Mouse (Mus musculus): ENCODE measurements at regions not wholly inside any gene's neighbourhood (a gene's known extent, or its start where the extent isn't known, plus 50 kb on each side); places are given as distances from the start of the nearest gene placed in this dataset.

DNA sequence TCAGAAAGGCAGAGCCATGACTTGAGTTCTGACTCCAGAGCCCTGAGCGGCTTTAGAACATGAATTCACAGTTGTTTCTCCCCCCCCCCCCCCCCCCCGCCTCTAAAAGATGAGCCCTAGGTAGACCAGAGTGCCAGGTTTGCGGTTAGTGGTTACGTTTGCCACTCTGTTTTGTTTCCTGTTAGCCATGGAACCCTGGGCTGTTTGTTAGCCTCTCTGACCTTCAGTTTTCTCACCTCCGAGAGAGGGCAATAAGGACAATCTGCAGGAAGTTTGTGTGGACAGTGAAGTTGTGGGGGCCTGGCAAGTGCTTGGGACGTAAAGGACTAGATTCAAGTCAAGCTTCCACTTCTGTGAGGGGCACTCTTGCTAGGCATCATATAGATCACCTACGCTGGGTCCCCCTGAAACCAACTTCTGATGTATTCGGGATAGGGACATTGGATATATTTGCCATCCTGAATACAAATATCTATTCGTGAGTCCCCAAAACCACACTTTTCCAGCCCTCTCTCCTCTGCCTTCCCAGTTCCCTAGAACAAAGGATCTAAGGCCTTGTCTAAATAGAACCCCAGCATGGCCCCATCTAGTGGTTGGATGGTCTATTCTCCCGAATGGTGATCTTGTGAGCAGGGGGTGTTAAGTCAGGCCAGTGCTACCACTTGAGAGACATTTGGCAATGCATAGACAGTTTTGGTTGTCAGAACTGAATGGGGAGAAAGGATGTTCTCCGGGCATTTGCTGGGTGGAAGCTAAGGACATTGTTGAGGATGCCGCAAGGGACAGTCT, 145.4 kb upstream of the Tle3 start:
- no peak for DNase-seq (ENCODE audit: low spot score in 2 of 2)

DNA sequence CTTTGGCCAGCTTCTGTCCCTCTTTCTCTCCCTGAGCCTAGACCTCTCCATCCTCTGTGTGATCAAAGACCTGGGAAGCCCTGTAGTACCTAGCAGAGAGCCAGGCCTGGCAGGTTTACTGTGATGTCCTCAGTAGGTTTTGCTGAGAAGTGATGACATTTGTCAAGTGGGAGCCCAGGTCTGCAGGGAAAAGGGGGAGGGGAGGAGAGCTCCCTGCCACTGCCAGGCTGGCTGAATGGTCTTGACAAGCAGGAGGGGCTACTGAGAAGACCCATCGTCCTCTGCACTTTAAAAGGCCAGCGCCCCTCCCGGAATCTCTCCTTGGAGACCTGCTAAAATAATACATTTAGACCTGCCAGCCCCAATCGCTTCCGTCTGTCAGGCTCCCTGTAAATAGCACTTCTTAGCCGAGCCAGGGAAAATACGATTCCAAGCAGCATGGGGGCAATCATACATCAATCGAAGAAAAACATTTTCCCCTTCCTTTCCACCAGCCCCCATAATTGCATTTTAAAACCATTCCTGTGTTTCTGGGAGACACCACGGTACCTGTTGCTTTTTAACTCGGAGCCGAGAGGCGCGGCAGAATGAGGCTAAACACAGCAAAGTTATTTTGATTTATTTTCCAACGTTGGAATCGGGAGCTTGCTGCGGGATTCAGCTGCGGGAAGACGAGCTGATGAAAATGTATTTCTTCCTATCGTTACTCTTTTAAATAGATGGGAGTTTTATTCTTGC, 144.5 kb upstream of the Tle3 start:
- no peak for DNase-seq (ENCODE audit: low spot score in 2 of 2)

DNA sequence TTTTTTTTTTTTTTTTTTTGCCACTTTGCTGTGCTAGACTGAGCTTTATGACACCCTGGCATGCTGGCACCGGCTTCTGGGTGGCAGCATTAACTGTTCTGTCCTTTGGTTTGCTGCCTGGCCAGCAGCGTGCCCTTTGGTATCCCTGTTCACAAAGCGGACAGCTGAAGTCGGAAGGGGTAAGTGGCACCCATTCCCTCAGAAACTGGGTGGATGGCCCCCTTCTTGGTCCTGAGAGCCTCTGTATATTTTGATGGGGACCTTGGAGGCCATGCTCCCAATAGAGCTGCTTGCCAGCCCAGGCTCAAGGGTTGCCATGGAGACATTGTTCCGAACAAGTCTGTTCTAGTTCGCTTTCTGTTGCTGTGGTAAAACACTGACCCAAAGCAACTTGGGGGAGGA, 143.9 kb upstream of the Tle3 start:
- no peak for DNase-seq (ENCODE audit: low spot score in 2 of 2)

DNA sequence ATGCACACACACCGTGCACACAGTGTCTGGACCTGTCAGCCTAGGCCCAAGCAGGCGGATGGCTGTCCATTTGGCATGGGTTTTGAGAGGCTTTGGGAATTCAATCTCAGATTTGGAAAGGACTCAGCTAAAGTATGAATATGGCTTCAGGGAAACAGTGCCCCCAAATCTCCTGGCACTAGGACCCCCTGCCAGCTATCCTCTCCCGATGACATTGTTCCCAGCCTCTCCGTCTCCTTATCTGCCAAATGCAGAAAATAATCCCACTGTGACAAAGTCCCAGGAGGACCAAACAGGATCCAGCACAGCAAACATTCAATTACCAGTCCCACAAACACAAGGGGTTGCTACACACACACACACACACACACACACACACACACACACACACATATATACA, 141.9 kb upstream of the Tle3 start:
- DNase-seq (ENCODE audit: low spot score in 2 of 2), result no peak

DNA sequence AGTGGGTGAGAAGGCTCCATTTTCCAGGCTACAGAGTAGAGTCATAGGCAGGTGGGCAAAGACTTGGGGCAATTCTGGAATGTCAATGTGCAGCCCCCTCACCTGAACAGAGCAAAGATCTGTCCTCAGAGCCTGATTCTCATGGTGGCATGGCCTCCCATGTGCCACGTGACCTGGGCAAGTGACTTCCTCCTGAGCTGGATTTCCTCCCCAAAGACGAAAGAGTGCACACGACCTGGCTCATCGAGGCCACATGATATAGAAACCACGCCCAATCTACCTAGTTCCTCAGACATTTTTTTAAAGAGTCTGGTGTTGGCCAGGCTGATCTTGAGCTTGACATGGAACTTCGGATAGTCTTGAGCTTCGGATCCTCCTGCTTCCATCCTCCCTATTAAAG, 139.5 kb upstream of the Tle3 start:
- DNase-seq (ENCODE audit: low spot score in 2 of 2), result no peak

DNA sequence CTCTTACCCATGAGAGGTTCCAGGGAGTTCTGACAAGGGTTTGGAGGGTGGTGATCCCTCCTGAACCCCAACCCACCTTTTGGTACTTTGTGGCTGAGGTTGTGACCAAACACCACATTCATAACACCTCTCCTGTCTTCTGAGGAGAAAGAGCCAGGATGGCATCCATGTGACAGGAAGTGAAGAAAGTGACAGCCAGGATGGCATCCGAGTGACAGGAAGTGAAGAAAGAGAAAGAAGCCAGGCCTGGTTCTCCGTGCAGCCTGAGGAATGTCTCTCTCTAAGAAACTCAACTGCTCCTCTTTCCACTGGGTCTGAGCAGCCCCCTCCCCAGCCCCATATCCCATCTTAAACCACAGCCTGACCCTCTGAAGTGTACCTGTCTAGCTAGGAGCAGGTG, 138.9 kb upstream of the Tle3 start:
- no peak for DNase-seq (ENCODE audit: low spot score in 2 of 2)

DNA sequence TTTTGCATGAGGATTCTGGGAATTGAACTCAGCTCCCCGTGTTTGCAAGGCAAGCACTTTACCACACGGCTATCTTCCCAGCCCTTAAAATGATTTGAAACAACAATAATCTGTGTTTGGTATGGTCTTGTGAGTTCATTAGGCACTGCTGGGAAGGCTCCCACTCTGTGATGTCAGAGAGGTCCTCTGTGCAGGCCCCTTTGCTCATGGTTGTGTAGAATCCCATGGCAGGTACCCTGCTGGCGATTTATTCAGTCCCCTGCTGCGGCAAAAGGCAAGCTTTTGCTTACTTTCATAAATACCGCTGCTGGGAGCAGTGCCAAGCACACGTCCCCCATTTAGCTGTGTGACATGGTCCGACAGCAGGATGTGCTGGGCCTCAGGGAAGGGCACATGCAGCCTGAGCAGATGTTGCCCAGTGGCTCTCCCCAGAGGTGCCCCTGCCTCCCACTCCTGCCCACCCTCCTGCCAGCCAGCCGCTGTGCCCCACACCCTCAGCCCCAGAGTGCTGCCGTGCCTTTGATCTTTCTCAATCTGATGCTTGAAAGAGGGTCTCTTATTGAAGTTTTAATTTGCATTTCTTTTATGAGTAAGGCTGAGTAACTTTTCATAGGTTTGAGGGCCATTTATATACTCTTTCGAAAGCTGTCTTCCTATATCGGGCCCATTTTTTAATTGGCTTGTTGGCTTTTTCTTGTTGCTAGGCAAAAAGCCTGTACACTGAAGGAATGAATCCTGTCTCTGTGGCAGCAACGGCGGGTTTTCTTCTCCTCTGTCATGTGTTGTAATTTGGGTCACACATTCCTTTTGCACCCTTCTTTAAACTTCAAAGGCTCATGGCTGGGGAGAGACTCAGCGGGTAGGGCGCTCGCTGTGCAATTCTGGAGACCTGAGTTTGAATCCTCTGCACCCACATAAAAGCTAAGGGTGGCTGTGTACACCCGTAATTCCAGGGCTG, 136.2 kb upstream of the Tle3 start:
- DNase-seq (ENCODE audit: low spot score in 2 of 2), result no peak

DNA sequence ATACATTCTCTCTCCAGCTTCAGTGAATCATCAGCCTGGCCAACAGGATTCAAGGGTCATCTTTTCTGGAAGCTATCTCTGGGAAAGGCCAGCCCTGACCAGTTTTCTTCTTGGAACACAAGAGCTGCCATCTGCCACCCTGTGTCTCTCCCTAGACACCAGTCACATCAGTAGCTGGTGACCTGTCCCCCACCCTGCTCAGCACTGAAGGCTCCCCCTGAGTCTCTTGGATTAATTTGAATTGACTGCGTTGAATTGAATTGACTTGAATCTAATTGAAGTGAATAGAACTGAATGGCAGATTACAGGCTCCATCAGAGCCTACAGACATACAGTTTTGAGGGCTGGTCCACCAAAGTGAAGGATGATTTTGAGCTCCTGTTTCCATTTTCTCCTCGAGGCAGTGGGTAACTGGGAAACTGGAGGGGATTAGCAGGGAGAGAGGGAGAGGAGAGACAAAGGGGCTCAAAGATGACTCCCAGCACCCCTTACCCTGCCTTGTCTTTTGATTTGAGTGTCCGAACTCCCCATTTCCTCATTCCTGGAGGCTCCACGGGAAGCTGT, 133.4 kb upstream of the Tle3 start:
- no peak for DNase-seq (ENCODE audit: low spot score in 2 of 2)

DNA sequence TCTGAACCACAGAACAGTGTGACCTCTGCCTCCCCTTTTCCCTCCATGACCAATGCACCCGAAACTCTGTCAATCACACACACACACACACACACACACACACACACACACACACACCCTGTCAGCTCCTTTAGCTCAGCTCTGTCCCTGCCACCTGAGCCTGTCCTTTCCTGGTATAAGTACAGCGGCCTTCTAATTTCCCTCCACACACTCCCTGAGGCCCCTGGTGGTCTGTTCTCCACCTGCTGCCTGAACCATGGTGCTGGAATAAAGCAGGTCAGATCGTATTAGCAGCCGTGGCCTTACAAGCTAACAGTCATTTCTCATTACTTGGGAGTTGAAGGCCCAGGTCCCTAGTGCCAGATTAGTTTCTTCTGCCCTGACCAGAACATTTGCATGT, 132.8 kb upstream of the Tle3 start:
- DNase-seq (ENCODE audit: low spot score in 2 of 2), result no peak

DNA sequence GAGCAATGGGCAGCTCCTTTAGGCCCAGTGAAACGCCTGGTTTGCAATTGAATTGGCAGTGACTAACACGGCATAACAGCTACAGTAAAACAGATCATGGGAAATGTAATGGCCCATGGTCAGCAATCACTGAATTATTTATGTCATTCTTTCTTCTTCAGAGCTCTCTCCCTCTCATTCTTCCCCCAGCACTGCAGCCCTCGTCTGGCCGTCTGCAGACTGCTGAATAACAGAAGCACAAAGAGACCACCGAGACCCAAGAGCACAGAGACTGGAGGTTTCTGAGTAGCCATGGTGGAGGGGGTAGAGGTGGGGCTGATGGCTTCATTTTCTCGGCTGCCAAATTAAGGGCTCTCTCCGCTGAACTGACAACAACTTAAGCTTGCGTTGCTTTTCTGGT, 130.7 kb upstream of the Tle3 start:
- no peak for DNase-seq (ENCODE audit: low spot score in 2 of 2)

DNA sequence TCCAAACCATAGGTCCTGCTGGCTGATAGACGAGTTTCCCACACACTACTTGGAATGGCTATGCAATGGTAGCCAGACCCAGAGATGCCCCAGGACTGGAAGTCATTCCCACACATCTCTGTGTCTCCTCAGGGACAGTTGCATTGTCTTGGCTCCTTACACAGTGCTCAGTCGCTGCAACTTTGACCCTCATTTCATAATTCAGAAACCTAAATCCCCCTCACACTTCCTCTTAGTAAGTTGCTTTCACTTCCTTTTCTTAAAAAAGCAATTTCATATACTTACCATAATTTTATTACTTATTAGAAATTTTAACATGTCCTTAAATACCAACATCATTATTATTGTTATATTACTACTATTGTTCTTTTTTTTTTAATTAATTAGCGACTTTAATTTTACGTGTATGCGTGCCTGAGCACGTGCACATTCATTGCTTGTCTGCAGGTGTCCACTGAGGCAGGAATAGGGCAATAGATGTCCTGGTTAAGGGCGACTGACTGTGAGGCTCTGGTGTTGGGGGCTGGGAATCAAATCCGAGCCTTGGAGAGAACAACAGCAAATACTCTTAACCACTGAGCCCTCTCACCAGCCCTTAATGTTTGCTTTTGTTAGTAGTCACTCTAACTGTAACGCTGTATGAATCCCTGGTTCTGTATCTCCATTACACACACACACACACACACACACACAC, 129.9 kb upstream of the Tle3 start:
- DNase-seq (ENCODE audit: low spot score in 2 of 2), result no peak

DNA sequence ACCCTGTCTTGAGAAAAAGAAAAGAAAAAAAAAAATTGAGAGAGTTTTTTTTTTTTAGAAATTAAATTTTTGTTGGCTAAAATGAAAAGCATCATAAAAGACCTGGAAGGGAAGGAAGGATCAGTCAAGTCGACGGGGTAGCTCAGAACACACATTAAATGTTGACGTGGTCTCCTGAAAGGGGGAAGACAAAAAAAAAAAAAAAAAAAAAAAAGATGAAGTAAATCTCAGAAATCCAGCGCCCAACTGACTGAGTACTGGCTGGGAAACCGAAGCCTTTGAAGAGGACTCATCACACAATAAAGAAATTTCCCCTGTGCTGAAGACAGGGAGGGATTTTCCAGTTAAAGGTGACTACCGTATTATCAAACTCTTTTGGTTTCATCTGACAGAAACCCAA, 128.9 kb upstream of the Tle3 start:
- no peak for DNase-seq (ENCODE audit: low spot score in 2 of 2)

DNA sequence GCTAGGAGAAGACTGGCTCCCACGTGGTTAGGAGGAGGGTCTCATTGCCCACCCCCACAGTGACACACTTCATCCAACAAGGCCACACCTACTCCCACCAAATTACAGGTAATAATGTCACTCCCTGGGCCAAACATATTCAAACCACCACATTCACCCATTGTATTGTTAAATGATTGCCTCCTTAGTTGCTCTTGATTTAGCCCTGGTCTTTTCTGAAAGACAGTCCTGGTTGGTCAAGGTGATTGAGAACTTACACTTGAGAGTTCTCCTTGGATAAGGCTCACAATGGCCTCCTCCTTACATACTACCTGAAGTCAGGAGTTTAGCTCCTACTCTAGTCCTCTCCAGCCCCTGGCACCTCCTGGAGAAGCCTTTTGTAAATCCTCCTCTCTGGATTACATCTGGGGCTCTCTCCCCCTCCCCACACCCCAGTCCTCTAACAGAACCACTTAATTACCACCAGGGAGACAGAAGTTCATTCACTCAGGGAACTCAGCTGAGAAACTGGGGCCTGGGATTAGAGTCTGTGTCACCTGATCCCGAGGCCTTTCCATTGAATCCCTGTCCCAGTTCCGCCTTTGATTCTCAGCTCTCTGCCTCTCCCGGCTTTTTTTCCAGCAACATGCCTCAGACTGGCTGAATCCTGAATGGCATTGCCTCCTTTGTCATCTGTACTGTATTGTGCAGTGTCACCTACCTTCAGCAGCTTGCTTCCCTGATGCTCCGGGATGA, 122.3 kb upstream of the Tle3 start:
- DNase-seq (ENCODE audit: low spot score in 2 of 2), result no peak

DNA sequence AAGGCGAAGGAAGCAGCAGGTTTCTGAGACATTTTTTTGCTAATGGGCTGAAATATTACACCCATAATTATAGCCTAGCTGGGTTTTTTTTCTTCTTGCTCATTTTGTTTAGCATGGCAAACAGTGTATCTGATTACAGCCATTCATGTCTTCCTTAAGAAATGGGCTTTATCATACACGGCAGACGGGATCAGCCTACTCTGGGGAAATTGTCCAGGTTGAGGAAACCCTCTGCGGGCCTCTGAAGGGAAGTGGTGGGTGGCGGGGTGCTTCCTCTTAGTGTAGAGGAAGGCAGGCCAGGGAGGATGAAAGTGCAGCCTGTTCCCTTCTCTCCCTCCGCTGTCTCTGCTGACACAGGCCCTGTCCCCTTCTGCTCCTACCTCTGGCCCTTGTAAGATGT, 120.6 kb upstream of the Tle3 start:
- DNase-seq (ENCODE audit: low spot score in 2 of 2), result no peak

DNA sequence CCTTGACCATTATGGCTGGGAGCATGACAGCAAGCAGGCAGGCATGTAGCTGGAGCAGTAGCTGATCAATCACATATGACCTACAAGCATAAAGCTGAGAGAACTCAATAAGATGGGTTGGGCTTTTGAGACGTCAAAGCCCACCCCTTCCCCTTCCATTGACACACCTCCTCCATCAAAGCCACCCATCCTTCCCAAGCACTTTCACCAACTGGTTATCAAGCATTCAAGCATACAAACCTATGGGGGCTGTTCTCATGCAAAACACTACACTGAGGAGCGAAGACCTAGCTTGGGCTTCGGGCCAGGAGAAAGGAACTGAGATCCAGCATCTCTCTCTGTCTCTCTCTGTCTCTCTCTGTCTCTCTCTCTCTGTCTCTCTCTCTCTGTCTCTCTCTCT, 118.4 kb upstream of the Tle3 start:
- DNase-seq (ENCODE audit: low spot score in 2 of 2), result no peak

DNA sequence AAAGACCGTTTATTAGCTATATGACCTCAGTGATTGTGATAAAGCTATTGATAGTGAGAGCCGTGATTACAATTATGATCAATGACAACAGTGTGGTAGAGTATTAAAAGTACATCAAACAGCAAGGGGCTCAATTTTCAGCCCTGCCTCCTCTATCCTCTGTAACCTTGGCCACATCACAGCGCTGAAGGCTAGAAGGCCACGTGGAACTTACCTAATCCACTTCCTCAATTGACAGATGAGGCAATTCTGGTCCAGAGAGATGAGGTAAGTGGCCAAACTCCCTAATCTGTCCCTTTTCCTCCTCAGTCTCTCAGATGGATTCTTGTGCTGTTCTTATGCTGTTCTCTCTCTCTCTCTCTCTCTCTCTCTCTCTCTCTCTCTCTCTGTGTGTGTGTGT, 114.7 kb upstream of the Tle3 start:
- no peak for DNase-seq (ENCODE audit: low spot score in 2 of 2)

DNA sequence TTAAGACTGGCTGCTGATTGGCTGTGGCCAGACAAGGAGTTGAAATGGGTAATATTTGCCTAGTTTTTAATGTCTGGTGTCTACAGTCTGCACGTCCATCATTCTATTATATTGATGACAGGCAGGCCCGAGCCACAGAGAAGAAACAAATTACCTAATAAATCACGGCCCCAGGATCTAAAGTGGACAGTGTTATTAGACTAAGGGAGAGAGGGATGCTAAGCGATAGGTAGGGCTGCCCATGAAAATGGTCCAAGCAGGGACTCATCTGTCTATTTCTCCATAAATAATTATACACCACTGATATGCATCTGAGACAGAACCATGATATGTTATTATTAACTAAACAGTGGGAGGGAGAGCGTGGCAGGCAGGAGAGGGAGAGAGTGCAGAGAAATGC, 114.1 kb upstream of the Tle3 start:
- no peak for DNase-seq (ENCODE audit: low spot score in 2 of 2)

DNA sequence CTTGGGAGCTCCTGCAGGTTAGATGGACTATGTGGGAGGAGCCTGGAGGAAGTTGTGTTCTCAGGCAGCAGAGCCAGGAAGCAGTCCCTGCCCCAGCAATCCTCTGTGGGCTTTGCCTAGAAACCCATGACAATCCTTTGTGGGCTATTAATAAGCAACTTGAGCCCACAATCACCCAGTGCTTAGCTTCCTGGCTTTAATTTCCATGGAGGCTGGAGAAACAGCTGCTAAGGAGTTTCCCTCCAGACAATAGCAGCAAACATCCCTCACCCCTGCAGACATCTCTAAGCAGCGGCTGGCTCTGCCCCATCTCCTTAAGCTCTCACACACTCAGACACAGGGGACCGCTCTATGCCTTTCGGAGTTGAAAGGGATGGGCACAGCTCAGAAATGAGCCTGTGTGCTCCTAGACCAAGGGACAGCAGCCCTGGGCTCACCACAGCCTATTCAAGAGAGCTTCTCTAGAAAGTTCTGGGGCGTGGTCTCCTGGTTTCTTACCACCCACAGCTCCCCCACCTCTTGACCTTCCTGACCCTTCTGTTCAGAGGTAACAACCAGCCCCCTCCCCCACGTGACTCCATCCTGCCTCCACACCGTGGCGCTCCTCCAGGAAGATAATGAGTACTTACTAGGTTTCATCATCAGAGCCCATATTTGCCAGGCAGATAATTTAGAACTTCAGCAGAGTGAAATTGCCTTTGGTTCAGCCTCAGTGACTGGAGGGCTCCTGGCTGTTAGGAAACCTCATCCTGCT, 112.6 kb upstream of the Tle3 start:
- DNase-seq (ENCODE audit: low spot score in 2 of 2), result no peak

DNA sequence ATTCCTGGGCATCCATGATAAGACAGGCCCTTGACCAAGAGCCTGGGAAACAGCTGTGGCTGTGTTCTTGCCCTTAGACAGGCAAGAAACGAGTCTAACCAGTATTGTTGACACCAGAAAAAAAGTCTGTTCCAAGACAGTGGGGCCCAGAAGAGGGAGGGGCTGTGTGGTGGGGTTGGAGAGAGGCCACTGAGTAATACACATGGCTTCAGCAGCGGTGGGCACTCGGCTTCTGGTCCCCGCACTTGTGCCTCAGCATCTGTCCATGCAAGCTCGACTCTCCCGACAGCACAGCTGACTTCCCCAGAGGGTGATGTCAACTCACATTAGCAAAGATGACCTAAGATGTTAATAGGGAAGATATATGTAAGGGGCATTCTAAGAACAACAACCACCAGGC, 110.9 kb upstream of the Tle3 start:
- DNase-seq (ENCODE audit: low spot score in 2 of 2), result peak in 1 of 2 experiments; percentile 35

DNA sequence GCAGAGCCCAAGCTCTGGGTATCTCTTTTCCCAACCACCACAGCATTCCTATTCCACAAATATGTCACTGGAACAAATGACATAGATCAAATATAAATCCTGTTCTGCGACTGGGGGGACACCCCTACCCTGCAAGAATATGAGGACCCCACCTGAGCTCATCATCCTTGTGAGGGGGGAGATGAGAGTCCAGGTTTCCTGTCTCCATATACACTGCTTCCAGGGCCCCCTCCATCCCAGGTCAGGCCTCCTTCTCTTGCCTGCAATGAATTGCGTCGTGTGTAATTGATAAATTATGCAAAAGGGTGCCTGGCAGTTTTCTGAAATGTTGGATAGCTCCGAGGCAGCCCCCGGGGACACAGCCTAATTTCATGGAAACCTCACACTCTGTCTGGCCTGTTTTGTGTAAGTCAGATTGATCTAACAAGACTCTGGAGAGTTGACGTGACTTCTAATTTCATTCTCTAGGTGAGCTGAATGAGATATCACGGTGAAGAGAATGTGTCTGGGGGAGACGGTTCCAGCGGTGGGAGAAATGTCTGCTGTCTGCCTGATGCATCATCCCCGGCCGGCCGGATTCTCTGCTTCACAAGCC, 110.3 kb upstream of the Tle3 start:
- no peak for DNase-seq (ENCODE audit: low spot score in 2 of 2)

Measured in urinary bladder, adult 18-20 months (tissue).